Mouse (Mus musculus): ENCODE data around the gene Arsj. TPM values are rescaled to one million over a fixed set of nuclear protein-coding genes. Genes with fewer than 3 reads are reported as not detected.

Arsj gene
- 0.17 and 1.1 TPM in 2 replicates for polyA plus RNA-seq (2012; rRNA removed)

DNA sequence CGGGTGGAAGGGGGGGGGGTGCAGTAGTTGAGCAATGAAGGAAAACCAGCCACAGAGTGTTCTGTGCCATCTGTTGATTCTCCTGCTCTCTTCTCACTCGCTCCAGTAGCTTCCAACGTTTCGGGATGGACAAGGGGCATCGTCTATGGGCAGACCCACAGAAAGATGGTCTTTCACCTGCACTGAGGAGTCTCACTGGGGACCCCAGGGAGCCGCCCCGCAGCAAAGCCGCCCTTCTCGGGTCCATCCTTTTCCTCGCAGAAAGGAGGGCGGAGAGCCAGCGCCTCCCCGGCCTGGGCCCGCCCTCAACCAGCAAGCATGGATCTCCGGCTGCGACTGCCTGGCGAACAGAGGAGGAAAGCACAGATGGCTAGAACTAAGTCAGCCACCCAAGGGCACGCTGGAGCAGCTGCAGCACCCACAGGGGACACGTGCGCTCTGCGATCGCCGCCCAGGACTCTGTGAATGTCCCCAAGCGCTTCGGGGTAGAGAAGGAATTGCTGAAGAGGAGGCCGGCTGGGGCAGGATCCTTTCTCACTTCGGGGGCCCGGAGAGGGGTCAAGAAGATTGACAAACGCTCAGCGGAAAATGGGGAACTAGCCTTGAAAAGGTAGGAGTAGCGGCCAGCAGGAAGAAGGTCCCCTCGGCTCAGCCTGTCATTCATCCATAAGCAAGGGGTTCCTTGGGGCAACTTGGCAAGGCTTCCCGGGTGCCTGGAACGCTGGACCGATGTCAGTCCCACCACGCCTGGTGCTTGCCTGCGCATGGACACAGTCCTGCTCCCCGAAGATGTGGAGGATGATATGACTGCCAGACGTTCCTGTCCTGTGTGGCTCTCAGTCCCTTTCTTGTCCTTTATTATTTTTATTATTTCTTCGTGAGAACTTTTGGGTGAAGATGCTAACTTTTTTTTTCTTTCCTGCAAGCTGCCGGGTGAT is at the start of gene Arsj:
TSS of gene Arsj (plus strand) at position 117 of the 938 bp plus-strand sequence.

Other genes starting within 250 kb of the Arsj start
- gene Camk2d, start 232.6 kb downstream of the Arsj start, polyA plus RNA-seq (2012; rRNA removed): 62.8 and 63.2 TPM in 2 replicates

Measured in central nervous system, embryonic 14 days (tissue).